Mouse (Mus musculus) urinary bladder, adult 18-20 months (tissue): Measurements from ENCODE around the gene Rad54l2.

Experiments
- DNase-seq, 2 experiments: peaks; one replicate each; pipeline ENCODE4 v3.0.0; 2022; ENCODE audit warnings: low spot score in 2 of 2, mixed read lengths in 2 of 2

The Rad54l2 gene

GRCm38 (mm10) chr9:106788812-106789321, at the start of gene Rad54l2:
Gene Rad54l2 (minus strand): TSS chr9:106789194.
- DNase-seq, result peak; percentile 82 to 93

- peak; percentile 77 to 84 for DNase-seq
Measured at GRCm38 (mm10) chr9:106822381-106823104, 33.5 kb upstream of the Rad54l2 start.

GRCm38 (mm10) chr9:106821618-106822380, 32.8 kb upstream of the Rad54l2 start, which contains the start of gene Dcaf1:
Gene Dcaf1 (plus strand): TSS chr9:106821874.
- peak; percentile 59 to 90 for DNase-seq

- no peak for DNase-seq
Measured at GRCm38 (mm10) chr9:106821050-106821617, 32.1 kb upstream of the Rad54l2 start.

GRCm38 (mm10) chr9:106819201-106819600, 30.2 kb upstream of the Rad54l2 start:
- DNase-seq, result no peak

GRCm38 (mm10) chr9:106818191-106818590, 29.2 kb upstream of the Rad54l2 start:
- DNase-seq, result no peak

GRCm38 (mm10) chr9:106806503-106806902, 17.5 kb upstream of the Rad54l2 start:
- DNase-seq, result no peak

GRCm38 (mm10) chr9:106790831-106791230, 1.8 kb upstream of the Rad54l2 start:
- DNase-seq, result no peak

- peak in 1 of 2 experiments; percentile 4 for DNase-seq
Measured at GRCm38 (mm10) chr9:106789363-106789762, 369 bp upstream of the Rad54l2 start.

GRCm38 (mm10) chr9:106787979-106788811, 799 bp downstream of the Rad54l2 start:
- no peak for DNase-seq

- DNase-seq, result no peak
Measured at GRCm38 (mm10) chr9:106785206-106785605, 3.8 kb downstream of the Rad54l2 start.

- no peak for DNase-seq
Measured at GRCm38 (mm10) chr9:106783554-106783953, 5.4 kb downstream of the Rad54l2 start.

- DNase-seq, result no peak
Measured at GRCm38 (mm10) chr9:106780086-106780485, 8.9 kb downstream of the Rad54l2 start.

GRCm38 (mm10) chr9:106778319-106778718, 10.7 kb downstream of the Rad54l2 start:
- DNase-seq, result no peak

GRCm38 (mm10) chr9:106777423-106777822, 11.6 kb downstream of the Rad54l2 start:
- DNase-seq, result no peak

GRCm38 (mm10) chr9:106776116-106776515, 12.9 kb downstream of the Rad54l2 start:
- DNase-seq, result no peak

- DNase-seq, result no peak
Measured at GRCm38 (mm10) chr9:106771770-106772169, 17.2 kb downstream of the Rad54l2 start.

- DNase-seq, result no peak
Measured at GRCm38 (mm10) chr9:106770216-106770615, 18.8 kb downstream of the Rad54l2 start.

GRCm38 (mm10) chr9:106769781-106770180, 19.2 kb downstream of the Rad54l2 start:
- DNase-seq, result no peak

- DNase-seq, result no peak
Measured at GRCm38 (mm10) chr9:106756421-106756820, 32.6 kb downstream of the Rad54l2 start.

- DNase-seq, result no peak
Measured at GRCm38 (mm10) chr9:106755776-106756175, 33.2 kb downstream of the Rad54l2 start.
